Mouse (Mus musculus): ENCODE data around the gene Mrtfb.

DNA sequence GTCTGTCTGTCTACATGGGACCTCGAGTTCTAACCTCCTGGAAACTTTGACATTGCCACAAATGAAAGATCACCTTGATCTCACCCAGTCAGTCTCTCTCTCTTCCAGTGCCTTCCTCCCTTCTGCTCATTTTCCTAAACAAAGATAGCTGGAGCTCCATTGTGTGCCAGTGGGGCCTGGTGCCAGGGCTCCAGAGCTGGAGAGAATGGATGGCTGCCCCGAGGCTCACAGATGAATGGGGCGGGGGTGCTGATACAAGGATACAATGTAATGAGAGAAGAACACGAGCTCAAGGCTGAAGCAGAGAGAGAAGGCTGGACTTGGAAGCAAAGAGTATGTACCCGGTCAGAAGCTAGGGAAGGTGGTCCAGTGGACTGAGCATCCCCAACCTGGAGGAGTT, 189.2 kb downstream of the Mrtfb start:
- TF ChIP-seq CTCF (conservative IDR thresholded peaks at IDR 0.05; ENCODE audit: low read length) (no peak), POU5F1 (IDR thresholded peaks at IDR 0.05; ENCODE audit: borderline replicate concordance, low read length) (no peak), NANOG (IDR thresholded peaks at IDR 0.05; ENCODE audit: borderline replicate concordance, low read length) (no peak)
